Mouse (Mus musculus): Measurements from ENCODE around the gene Grap. TPM values are rescaled to one million over a fixed set of nuclear protein-coding genes. Genes with fewer than 3 reads are reported as not detected.

Grap gene
- polyA plus RNA-seq, 1 experiment from 2014 or later, result 7.8 TPM

- no peaks in the 10 kb centered on the region for H3K9me3 ChIP-seq
- no peak overlapping the region for H3K4me2 ChIP-seq (replicated peaks)
- ATAC-seq (ENCODE audit: low FRiP score, low read depth), result no peak
- H3K36me3 ChIP-seq, result no peaks in the 10 kb centered on the region
- H3K4me1 ChIP-seq, result peaks cover 17% of the 10 kb centered on the region
- H3K9ac ChIP-seq (replicated peaks), result no peak overlapping the region
- H3K4me3 ChIP-seq, result no peak overlapping the region
- H3K27me3 ChIP-seq, result no peaks in the 10 kb centered on the region
- no peak overlapping the region for H3K27ac ChIP-seq (replicated peaks)
- 78% methylated on average over 4 of the region's 4 CpGs for WGBS
Observed at GRCm38 (mm10) chr11:61699933-61700332, 46.9 kb downstream of the Grap start.

GRCm38 (mm10) chr11:61701696-61702095 lies 48.6 kb downstream of the Grap start:
- no peaks in the 10 kb centered on the region for H3K9me3 ChIP-seq
- H3K4me3 ChIP-seq, result no peak overlapping the region
- ATAC-seq (ENCODE audit: low FRiP score, low read depth), result no peak
- H3K9ac ChIP-seq (replicated peaks), result no peak overlapping the region
- no peaks in the 10 kb centered on the region for H3K36me3 ChIP-seq
- H3K4me1 ChIP-seq, result peaks cover 17% of the 10 kb centered on the region
- H3K27me3 ChIP-seq, result no peaks in the 10 kb centered on the region
- no peak overlapping the region for H3K27ac ChIP-seq (replicated peaks)
- WGBS, result 48% methylated on average over 5 of the region's 5 CpGs
- no peak overlapping the region for H3K4me2 ChIP-seq (replicated peaks)

GRCm38 (mm10) chr11:61702494-61702893 lies 49.4 kb downstream of the Grap start:
- H3K4me2 ChIP-seq (replicated peaks), result no peak overlapping the region
- H3K27ac ChIP-seq (replicated peaks), result no peak overlapping the region
- H3K9me3 ChIP-seq, result no peaks in the 10 kb centered on the region
- 95% methylated on average over 5 of the region's 5 CpGs for WGBS
- no peak for ATAC-seq (ENCODE audit: low FRiP score, low read depth)
- peaks cover 17% of the 10 kb centered on the region for H3K4me1 ChIP-seq
- H3K4me3 ChIP-seq, result no peak overlapping the region
- H3K27me3 ChIP-seq, result no peaks in the 10 kb centered on the region
- no peaks in the 10 kb centered on the region for H3K36me3 ChIP-seq
- no peak overlapping the region for H3K9ac ChIP-seq (replicated peaks)

- whole genome bisulfite sequencing, result 89% methylated on average over 2 of the region's 2 CpGs
- no peak overlapping the region for H3K4me2 ChIP-seq (replicated peaks)
- H3K9me3 ChIP-seq, result no peaks in the 10 kb centered on the region
- peaks cover 11% of the 10 kb centered on the region for H3K4me1 ChIP-seq
- H3K27me3 ChIP-seq, result no peaks in the 10 kb centered on the region; the same call in 1 of the 2 replicates
- no peak overlapping the region for H3K9ac ChIP-seq (replicated peaks)
- no peak overlapping the region for H3K4me3 ChIP-seq
- no peaks in the 10 kb centered on the region for H3K36me3 ChIP-seq
- H3K27ac ChIP-seq (replicated peaks), result no peak overlapping the region
- no peak for ATAC-seq (ENCODE audit: low FRiP score, low read depth)
Observed at GRCm38 (mm10) chr11:61705581-61705980, 52.5 kb downstream of the Grap start.

- Histone ChIP-seq H3K27ac (replicated peaks) (no peak overlapping the region), H3K9me3 (no peaks in the 10 kb centered on the region), H3K9ac (replicated peaks) (no peak overlapping the region), H3K27me3 (no peaks in the 10 kb centered on the region; the same call in 1 of the 2 replicates), H3K4me2 (replicated peaks) (no peak overlapping the region), H3K4me3 (no peak overlapping the region), H3K36me3 (no peaks in the 10 kb centered on the region), H3K4me1 (peaks cover 7% of the 10 kb centered on the region)
- ATAC-seq (ENCODE audit: low FRiP score, low read depth), result no peak
- WGBS, result 62% methylated on average over 4 of the region's 4 CpGs
Observed at GRCm38 (mm10) chr11:61706232-61706631, 53.2 kb downstream of the Grap start.

- no peak overlapping the region for H3K4me2 ChIP-seq (replicated peaks)
- no peak overlapping the region for H3K27ac ChIP-seq (replicated peaks)
- 69% methylated on average over 3 of the region's 3 CpGs for WGBS
- ATAC-seq (ENCODE audit: low FRiP score, low read depth), result no peak
- H3K9ac ChIP-seq (replicated peaks), result no peak overlapping the region
- H3K9me3 ChIP-seq, result no peaks in the 10 kb centered on the region
- H3K4me3 ChIP-seq, result no peak overlapping the region
- H3K27me3 ChIP-seq, result peaks cover 3% of the 10 kb centered on the region; the same call in 1 of the 2 replicates
- H3K4me1 ChIP-seq, result no peaks in the 10 kb centered on the region
- H3K36me3 ChIP-seq, result no peaks in the 10 kb centered on the region
Observed at GRCm38 (mm10) chr11:61708928-61709327, 55.9 kb downstream of the Grap start.

- Histone ChIP-seq H3K27me3 (peaks cover 8% of the 10 kb centered on the region), H3K27ac (replicated peaks) (no peak overlapping the region), H3K4me1 (no peaks in the 10 kb centered on the region), H3K4me3 (no peak overlapping the region), H3K36me3 (no peaks in the 10 kb centered on the region), H3K4me2 (replicated peaks) (no peak overlapping the region), H3K9me3 (no peaks in the 10 kb centered on the region), H3K9ac (replicated peaks) (no peak overlapping the region)
- 59% methylated on average over 15 of the region's 15 CpGs for WGBS
- ATAC-seq (ENCODE audit: low FRiP score, low read depth), result no peak
Observed at GRCm38 (mm10) chr11:61713157-61713855, 60.2 kb downstream of the Grap start.

GRCm38 (mm10) chr11:61714346-61715117 lies 61.5 kb downstream of the Grap start:
- WGBS, result 45% methylated on average over 11 of the region's 11 CpGs

GRCm38 (mm10) chr11:61715130-61715529 lies 62.1 kb downstream of the Grap start:
- ATAC-seq (ENCODE audit: low FRiP score, low read depth), result no peak
- no peaks in the 10 kb centered on the region for H3K4me1 ChIP-seq
- H3K9ac ChIP-seq (replicated peaks), result no peak overlapping the region
- no peak overlapping the region for H3K4me2 ChIP-seq (replicated peaks)
- no peak overlapping the region for H3K27ac ChIP-seq (replicated peaks)
- no peaks in the 10 kb centered on the region for H3K36me3 ChIP-seq
- no peak overlapping the region for H3K4me3 ChIP-seq
- WGBS, result 74% methylated on average over 6 of the region's 6 CpGs
- peaks cover 8% of the 10 kb centered on the region for H3K27me3 ChIP-seq
- no peaks in the 10 kb centered on the region for H3K9me3 ChIP-seq

More at GRCm38 (mm10) chr11:61714346-61715117, 61.5 kb downstream of the Grap start:
- peak; percentile 30; the same call in 1 of the 2 replicates for ATAC-seq (ENCODE audit: low FRiP score, low read depth)
- peaks cover 8% of the 10 kb centered on the region for H3K27me3 ChIP-seq
- H3K9ac ChIP-seq (replicated peaks), result no peak overlapping the region
- no peaks in the 10 kb centered on the region for H3K36me3 ChIP-seq
- no peak overlapping the region for H3K4me2 ChIP-seq (replicated peaks)
- no peaks in the 10 kb centered on the region for H3K9me3 ChIP-seq
- no peak overlapping the region for H3K4me3 ChIP-seq
- H3K27ac ChIP-seq (replicated peaks), result no peak overlapping the region
- H3K4me1 ChIP-seq, result no peaks in the 10 kb centered on the region

GRCm38 (mm10) chr11:61717990-61718389 lies 64.9 kb downstream of the Grap start:
- Histone ChIP-seq H3K4me2 (replicated peaks) (no peak overlapping the region), H3K36me3 (no peaks in the 10 kb centered on the region), H3K27me3 (peaks cover 8% of the 10 kb centered on the region), H3K9me3 (no peaks in the 10 kb centered on the region), H3K4me3 (no peak overlapping the region), H3K27ac (replicated peaks) (no peak overlapping the region), H3K4me1 (no peaks in the 10 kb centered on the region), H3K9ac (replicated peaks) (no peak overlapping the region)
- 64% methylated on average over 5 of the region's 5 CpGs for WGBS
- no peak for ATAC-seq (ENCODE audit: low FRiP score, low read depth)

GRCm38 (mm10) chr11:61719387-61719786 lies 66.3 kb downstream of the Grap start:
- Histone ChIP-seq H3K27ac (replicated peaks) (no peak overlapping the region), H3K4me2 (replicated peaks) (no peak overlapping the region), H3K4me1 (no peaks in the 10 kb centered on the region), H3K9ac (replicated peaks) (no peak overlapping the region), H3K27me3 (no peaks in the 10 kb centered on the region), H3K9me3 (no peaks in the 10 kb centered on the region), H3K4me3 (no peak overlapping the region), H3K36me3 (no peaks in the 10 kb centered on the region)
- no peak for ATAC-seq (ENCODE audit: low FRiP score, low read depth)
- 65% methylated on average over 3 of the region's 3 CpGs for WGBS

- 73% methylated on average over 8 of the region's 8 CpGs for WGBS
- no peak overlapping the region for H3K9ac ChIP-seq (replicated peaks)
- no peak overlapping the region for H3K4me3 ChIP-seq
- H3K27ac ChIP-seq (replicated peaks), result no peak overlapping the region
- no peak for ATAC-seq (ENCODE audit: low FRiP score, low read depth)
- H3K36me3 ChIP-seq, result no peaks in the 10 kb centered on the region
- no peaks in the 10 kb centered on the region for H3K4me1 ChIP-seq
- H3K9me3 ChIP-seq, result no peaks in the 10 kb centered on the region
- no peak overlapping the region for H3K4me2 ChIP-seq (replicated peaks)
- H3K27me3 ChIP-seq, result no peaks in the 10 kb centered on the region
Observed at GRCm38 (mm10) chr11:61719826-61720225, 66.8 kb downstream of the Grap start.

Measured in midbrain, embryonic 12.5 days (tissue).